Mouse (Mus musculus) E14TG2a.4 (cell line): ENCODE results near the gene Nol3.

Experiments used
- H3K27me3 ChIP-seq: 2 replicates; pipeline ENCODE4 v1.6.1; 2014; ENCODE audit warnings: low read length, control low read depth; ENCODE audit not compliant: insufficient read depth
- H3K36me3 ChIP-seq: 2 replicates; pipeline ENCODE4 v1.6.1; 2014; ENCODE audit warnings: low read length, control low read depth; ENCODE audit not compliant: insufficient read depth
- H3K4me1 ChIP-seq: replicated peaks from 2 replicates; pipeline ENCODE4 v1.6.1; 2014; ENCODE audit warnings: low read depth, low read length, control low read depth
- H3K4me3 ChIP-seq: replicated peaks from 2 replicates; pipeline ENCODE4 v1.5.1; 2014; ENCODE audit warnings: mild to moderate bottlenecking, low read length
- H3K9me3 ChIP-seq: 2 replicates; pipeline ENCODE4 v1.6.1; 2014; ENCODE audit warnings: low read length, control low read depth
- CTCF ChIP-seq: conservative IDR thresholded peaks from 2 replicates; pipeline ENCODE4 v1.5.1; 2014; ENCODE audit warnings: low read length
- NANOG ChIP-seq: IDR thresholded peaks from 2 replicates; pipeline ENCODE4 v1.6.1; 2014; ENCODE audit warnings: borderline replicate concordance, low read length, mixed read lengths
- POU5F1 ChIP-seq: IDR thresholded peaks from 2 replicates; pipeline ENCODE4 v1.6.1; 2014; ENCODE audit warnings: low read length, borderline replicate concordance

Nol3 gene

DNA sequence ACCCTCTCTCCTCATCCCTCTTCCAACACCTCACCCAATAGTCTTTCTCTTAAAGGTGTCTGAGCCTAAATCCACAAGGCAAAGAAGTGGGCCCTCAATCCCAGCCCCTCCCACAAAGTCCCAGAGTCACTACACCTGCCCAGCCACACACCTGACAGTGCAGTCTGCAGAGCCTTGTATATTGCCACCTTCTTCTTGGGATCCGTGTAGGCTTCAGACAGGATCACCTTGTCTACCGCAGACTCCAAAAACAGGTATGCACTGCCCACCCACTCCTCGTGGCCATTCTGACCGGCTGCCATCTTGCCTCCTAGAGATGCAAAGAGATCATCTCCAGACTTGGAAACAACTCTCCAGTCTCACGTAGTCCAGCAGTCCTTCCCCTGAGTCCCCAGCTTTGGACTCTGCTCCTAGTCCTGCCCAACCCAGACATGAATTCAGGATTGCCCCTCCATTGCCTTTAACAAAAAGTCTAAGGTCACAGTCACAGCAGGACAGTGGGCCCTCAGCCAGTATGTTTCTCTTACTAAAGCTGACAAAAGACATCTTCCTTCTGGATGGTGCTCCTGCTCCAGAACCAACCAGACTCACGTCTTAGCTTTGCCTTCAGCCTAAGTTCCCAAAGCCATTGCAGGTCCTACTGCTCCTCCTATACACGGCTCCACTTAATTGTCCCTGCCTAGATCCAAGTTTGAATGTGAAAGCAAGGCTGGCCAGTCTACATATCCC lies 15.4 kb upstream of the Nol3 start:
- Histone ChIP-seq H3K9me3 (0 out of 2 replicates have a peak, but pooled peaks cover 3% of the 10 kb centered on the region), H3K36me3 (no peaks in the 10 kb centered on the region), H3K27me3 (peaks cover 90% of the 10 kb centered on the region), H3K4me3 (peak overlapping the region; percentile 78; the same call in 1 of the 2 replicates), H3K4me1 (peaks cover 77% of the 10 kb centered on the region)
- TF ChIP-seq CTCF (0 out of 2 replicates have a peak, but pooled peaks have one; percentile 1), POU5F1 (no peak), NANOG (no peak)

DNA sequence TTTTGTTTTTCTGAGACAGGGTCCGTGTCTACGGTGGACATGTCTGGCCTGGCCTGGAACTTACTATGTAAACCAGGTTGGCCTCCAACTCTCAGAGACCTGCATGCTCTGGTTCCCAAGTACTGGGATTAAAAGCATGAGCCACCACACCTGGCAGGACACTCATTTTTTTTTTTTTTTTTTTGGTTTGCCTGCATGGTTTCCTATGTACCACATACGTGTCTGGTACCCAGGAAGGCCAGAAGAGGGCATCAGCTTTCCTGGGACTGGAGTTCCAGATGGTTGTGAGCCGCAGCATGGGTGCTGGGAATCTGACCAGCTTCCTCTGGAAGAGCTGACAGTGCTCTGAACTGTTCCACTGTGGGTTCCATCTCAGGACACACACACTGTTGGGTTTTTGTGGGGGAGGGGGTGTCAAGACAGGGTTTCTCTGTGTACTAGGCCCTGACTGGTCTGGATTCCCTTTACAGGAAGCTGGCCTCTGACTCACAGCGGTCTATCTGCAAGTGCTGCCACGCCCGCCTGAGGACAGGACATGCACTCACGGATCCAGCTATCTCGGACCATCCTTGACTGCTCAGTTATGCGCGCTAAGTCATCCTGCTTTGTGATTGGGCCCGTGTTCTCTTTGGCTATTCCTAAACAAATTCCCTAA lies 14.5 kb upstream of the Nol3 start:
- Histone ChIP-seq H3K36me3 (no peaks in the 10 kb centered on the region), H3K4me1 (peaks cover 75% of the 10 kb centered on the region), H3K27me3 (peaks cover 89% of the 10 kb centered on the region), H3K4me3 (no peak overlapping the region), H3K9me3 (0 out of 2 replicates have a peak, but pooled peaks cover 3% of the 10 kb centered on the region)
- TF ChIP-seq NANOG (no peak), POU5F1 (no peak), CTCF (no peak)

GRCm38 (mm10) chr8:105263244-105263912 lies 12.6 kb upstream of the Nol3 start:
- peaks cover 92% of the 10 kb centered on the region for H3K27me3 ChIP-seq
- peak overlapping the region; percentile 81 for H3K4me3 ChIP-seq
- peaks cover 82% of the 10 kb centered on the region for H3K4me1 ChIP-seq
- H3K9me3 ChIP-seq: 0 out of 2 replicates have a peak, but pooled peaks cover 3% of the 10 kb centered on the region
- no peak for TF ChIP-seq POU5F1
- no peak for TF ChIP-seq NANOG
- TF ChIP-seq CTCF: no peak
- H3K36me3 ChIP-seq: no peaks in the 10 kb centered on the region

GRCm38 (mm10) chr8:105264024-105264982 lies 11.6 kb upstream of the Nol3 start, which contains the start of the genes Tradd and Fbxl8:
TSS of gene Tradd (minus strand) at chr8:105264609.
TSS of gene Fbxl8 (plus strand) at chr8:105264648.
- H3K27me3 ChIP-seq: peaks cover 92% of the 10 kb centered on the region
- 0 out of 2 replicates have a peak, but pooled peaks cover 3% of the 10 kb centered on the region for H3K9me3 ChIP-seq
- H3K4me1 ChIP-seq: peaks cover 80% of the 10 kb centered on the region
- H3K36me3 ChIP-seq: no peaks in the 10 kb centered on the region
- peak within 1 kb of the TSS; percentile 81 for H3K4me3 ChIP-seq
- TF ChIP-seq NANOG (no peak), CTCF (0 out of 2 replicates have a peak, but pooled peaks have one; percentile 15), POU5F1 (no peak)

DNA sequence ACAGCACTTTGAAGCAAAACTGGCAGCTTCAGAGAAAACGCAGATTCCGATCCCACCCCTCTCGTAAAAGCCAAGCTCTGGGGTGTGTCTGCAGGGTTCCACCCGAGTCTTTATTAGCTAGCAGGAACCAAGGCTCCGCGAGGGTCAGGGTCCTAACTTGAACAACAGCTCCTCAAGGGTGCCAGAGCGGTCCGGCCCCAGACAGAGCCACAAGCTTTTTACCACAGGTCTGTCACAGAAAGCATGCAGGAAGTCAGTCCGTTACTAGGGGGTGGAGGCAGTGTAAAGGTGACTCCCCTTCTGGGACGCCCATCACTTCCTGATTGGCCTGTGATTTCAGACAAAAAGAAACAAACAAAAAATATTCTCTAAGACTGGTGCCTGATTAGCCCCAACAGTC lies 10.8 kb upstream of the Nol3 start:
- Histone ChIP-seq H3K27me3 (peaks cover 92% of the 10 kb centered on the region), H3K4me3 (peak overlapping the region; percentile 81), H3K9me3 (0 out of 2 replicates have a peak, but pooled peaks cover 3% of the 10 kb centered on the region), H3K36me3 (no peaks in the 10 kb centered on the region), H3K4me1 (peaks cover 80% of the 10 kb centered on the region)
- TF ChIP-seq POU5F1 (no peak), NANOG (no peak), CTCF (no peak)

- Histone ChIP-seq H3K9me3 (no peaks in the 10 kb centered on the region), H3K27me3 (peaks cover 94% of the 10 kb centered on the region), H3K36me3 (no peaks in the 10 kb centered on the region), H3K4me3 (0 out of 2 replicates have a peak overlapping the region, but pooled peaks have one; percentile 10), H3K4me1 (peaks cover 80% of the 10 kb centered on the region)
- no peak for TF ChIP-seq POU5F1
- no peak for TF ChIP-seq CTCF
- TF ChIP-seq NANOG: no peak
Observed at GRCm38 (mm10) chr8:105266775-105267174, 9.2 kb upstream of the Nol3 start.

DNA sequence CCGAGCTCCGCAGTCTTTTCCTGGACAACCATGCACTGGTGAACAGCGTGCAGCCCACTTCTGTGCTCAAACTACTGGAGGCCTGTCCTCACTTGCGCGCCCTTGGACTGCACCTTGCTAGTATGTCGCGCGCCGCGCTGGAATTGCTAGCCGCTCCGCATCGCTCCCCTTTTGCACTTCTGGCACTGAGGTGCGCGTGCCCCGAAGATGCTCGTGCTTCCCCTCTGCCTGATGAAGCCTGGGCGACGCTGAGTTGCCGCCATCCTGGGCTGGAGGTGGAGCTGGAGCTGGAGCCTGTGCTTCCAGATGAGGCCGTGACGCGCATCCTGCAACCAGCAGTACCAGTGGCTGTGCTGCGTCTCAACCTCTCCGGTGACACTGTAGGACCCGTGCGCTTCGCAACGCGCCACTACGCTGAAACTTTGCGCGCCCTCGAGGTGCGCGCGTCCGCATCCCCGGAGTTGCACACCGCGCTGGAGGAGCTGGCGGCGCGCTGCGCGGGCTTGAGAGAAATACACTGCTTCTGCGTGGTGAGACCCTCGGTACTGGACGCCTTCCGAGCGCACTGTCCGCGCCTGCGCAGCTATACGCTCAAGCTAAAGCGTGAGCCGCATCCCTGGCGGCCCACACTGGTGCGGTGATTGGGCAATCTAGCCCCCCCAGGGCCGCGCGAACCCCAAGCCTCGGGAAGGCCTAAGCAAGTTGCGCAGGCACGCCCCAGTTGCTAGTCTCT lies 7.4 kb upstream of the Nol3 start:
- no peaks in the 10 kb centered on the region for H3K36me3 ChIP-seq
- peaks cover 70% of the 10 kb centered on the region for H3K4me1 ChIP-seq
- H3K27me3 ChIP-seq: peaks cover 96% of the 10 kb centered on the region
- TF ChIP-seq NANOG (no peak), CTCF (no peak), POU5F1 (no peak)
- no peaks in the 10 kb centered on the region for H3K9me3 ChIP-seq
- peak overlapping the region; percentile 78 for H3K4me3 ChIP-seq
